Mouse (Mus musculus): ENCODE results near the gene Arid5b.

The Arid5b gene

DNA sequence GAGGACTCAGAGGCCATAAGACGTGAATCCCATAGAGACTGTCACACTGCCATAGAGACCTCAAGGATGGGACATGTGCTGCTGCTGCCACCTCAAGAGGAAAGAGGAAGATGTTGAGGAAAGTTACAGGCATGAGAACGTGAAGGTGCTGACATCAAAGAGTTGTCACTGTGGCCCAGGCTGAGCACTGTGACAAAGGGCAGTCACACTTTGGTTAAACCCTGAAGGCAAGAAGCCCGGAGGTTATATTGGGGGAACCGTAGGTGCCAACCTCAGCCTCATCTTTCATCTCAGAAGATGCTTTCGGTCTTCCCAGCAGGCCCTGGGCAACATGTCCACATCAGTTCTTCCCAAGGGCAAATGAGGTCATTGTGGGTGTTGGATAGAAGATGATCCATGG lies 79.1 kb downstream of the Arid5b start:
- DNase-seq (ENCODE audit: extremely low spot score, low read depth, low spot score), result no peak

DNA sequence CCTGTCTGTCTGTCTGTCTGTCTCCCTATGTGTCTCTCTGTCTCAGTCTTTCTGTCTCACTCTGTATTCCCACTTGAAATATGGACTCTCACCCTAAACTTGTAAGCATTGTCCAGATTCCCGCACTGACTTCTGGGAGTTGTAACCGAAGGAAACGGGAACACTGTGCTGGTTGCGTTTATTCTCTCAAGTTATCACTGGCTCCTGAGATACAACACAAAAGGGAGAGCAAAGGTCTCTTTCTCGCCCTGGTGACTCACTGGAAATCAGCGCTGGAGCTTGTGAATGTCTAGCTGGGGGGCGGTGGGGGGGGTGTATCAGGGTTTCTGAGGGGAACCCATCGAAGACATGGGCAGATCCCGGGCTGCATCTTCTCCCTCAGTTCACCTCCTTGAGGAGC lies 82.2 kb downstream of the Arid5b start:
- DNase-seq (ENCODE audit: extremely low spot score, low read depth, low spot score), result no peak

DNA sequence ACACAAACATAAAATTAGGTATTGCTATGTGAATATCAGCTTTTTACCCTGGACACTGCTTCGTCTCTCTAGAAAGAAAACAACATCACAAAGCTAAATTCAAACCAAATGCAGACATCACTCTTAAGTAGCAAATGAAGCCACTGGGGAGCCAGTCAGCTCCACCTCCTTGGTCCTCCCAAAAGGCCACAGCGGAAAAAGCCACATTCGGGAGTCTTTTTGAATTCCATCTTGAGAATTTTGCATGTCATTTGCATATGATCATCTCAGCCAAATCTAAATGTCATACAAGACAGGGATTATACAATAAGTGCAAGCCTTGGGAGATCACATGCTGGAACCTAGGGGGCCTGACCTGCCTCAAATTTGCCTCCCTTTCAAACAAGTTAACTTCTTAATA lies 85.0 kb downstream of the Arid5b start:
- DNase-seq (ENCODE audit: extremely low spot score, low read depth, low spot score), result no peak

DNA sequence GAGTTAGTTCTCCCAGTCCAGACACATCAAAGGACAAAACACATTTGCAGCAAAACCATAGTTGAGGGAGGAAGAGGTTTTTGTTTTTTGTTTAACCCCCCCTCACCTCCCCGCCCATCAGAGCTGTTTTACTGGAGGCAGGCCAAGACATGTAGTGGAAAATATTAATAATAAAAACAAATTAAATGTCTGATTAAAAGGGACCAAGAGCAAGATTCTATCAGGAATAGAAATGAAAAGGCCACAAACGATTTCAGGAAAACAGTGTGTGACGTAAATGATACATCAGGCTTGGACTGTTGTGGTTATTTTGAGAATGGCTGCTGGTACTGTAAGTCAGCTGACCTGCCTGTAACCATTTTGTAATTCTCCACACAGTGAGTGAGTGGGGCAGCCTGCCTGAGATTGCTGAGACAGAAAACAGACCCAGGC lies 85.7 kb downstream of the Arid5b start:
- DNase-seq (ENCODE audit: extremely low spot score, low read depth, low spot score), result no peak

DNA sequence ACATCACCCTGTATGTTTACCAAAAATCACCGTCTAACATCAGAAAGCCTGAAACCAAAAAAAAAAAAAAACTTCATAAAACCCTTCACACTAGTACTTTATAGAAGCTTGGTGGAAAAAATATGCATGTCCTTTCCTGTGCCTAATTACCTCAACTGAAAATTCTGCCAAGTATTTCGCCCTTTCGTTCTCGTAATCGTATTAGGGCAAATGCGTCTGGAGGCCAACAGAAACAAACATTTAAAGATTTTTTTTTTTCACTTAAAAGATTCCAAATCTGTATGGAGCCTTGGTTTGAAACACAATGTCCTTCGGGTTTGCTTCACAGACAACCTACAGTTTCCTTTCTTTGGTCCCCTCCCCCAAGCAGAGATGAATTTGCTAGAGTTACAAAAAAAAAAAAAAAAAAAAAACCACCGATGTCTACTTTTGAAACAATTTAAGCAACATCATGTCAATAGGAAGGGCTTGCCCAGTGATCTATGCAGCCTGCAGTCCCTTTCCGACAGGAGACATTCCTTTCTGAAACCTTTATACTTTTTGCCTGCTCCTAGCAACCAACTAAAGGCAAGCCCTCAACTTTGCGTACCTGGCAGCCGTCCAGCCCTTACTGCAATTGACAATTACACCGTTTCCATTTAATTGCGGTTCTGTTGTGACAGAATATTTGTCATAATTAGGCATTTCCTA lies 86.7 kb downstream of the Arid5b start:
- no peak for DNase-seq (ENCODE audit: extremely low spot score, low read depth, low spot score)

DNA sequence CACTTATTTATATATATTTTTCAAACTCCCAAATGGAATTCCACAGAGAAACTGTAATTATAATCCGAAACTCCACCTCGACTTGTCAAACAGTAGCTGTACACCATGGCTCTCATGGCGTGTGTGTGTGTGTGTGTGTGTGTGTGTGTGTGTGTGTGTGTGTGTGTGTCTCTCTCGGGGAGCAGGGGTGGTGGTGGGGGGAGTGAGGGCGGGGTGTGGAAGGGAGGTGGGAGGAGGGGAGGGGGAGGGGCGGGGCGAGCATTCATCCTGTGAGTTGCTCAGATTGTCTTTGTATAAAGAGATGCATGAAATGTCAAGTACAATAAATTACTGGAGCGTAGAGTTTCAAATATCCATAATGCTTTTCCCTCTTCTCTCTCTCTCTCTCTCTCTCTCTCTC lies 87.4 kb downstream of the Arid5b start:
- DNase-seq (ENCODE audit: extremely low spot score, low read depth, low spot score), result no peak

DNA sequence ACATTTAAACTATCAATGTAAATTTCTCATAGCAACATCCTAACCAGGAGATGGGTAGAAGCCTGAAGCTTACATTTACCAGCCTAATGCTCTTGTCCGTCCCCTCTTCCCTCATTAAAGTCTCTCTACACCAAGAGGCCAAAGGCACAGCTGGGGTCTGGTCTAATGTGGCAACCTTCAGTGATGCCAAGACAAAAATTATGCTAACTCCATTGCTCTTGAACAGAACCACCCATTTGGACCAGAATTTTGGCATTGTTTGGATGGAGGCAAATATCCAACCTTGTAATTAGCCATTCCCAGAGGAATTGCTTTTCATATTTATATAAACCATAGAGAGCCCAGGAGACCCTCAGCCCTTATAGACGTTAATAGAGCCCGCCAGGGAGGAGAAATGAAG lies 88.7 kb downstream of the Arid5b start:
- no peak for DNase-seq (ENCODE audit: extremely low spot score, low read depth, low spot score)

DNA sequence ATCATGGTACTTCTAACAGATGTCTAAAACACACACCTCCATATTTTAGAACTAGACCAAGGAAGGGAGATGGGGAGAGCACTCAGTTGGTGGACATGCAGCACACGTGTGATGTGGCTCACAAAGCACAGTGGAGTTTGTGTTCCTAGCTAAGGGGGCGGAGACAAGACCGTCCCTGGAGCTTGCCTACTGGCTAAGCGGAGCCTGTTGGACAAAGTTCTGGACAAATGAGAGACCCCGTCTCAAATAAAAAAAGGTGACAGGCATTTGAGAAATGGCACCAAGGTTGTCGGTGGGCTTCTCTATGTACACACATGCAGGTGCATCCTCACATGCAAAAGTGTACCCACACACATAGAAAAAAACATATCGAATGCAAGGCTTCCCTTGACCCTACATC lies 95.4 kb downstream of the Arid5b start:
- DNase-seq (ENCODE audit: extremely low spot score, low read depth, low spot score), result no peak

DNA sequence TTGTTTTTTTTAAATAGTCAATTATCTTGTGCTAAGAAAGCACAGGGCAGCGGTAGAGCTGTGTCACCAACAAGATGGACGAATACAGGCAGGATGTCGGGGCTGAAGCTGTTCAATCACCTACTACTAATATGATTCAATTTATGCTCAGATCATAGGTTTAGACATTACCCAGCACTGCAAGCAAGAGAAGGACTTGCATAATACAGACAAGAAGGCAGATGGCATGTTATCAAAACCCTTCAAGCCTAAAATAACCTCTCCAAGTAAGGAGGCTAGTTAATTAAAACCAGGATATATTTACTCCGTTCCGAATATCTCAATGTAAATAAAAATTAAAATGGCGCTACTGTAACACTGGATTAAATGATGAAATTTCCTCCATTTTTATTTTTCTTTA lies 96.3 kb downstream of the Arid5b start:
- DNase-seq (ENCODE audit: extremely low spot score, low read depth, low spot score), result no peak

DNA sequence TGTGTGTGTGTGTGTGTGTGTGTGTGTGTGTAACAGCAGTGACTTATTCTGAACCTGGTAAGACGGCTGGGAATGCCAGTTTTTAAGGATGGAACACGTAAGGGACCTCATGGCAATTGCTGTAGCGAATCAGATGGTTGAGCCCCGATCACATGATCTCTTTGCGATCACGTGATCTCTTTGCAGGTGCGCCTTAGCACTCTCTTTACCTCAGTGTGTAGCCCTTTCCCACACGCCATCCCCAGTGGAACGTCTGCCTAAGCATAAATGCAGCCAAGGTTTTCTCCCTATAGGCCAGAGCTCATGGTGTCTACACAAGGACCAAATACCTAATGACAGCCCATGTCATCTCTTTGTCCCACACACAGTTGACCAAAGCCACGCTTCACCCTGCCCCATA lies 97.4 kb downstream of the Arid5b start:
- no peak for DNase-seq (ENCODE audit: extremely low spot score, low read depth, low spot score)

DNA sequence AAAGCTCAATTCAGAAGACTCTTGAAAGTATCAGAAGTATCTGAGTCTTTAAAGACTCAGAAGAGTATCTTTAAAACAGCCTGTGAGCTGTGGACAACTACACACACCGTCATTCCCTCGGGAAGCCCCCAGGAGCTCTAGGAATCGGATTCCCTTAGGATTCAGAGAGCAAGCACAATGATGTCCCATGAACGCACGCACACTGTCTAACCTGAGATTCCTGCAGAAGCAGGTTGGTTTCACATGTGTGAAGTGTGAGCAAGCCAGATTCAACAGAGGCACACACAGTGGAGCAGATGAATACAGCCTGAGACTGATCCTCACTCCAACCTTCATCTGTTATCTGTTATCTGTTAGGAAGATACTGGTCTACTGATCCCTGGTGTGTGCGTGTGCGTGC lies 97.8 kb downstream of the Arid5b start:
- DNase-seq (ENCODE audit: extremely low spot score, low read depth, low spot score), result no peak

DNA sequence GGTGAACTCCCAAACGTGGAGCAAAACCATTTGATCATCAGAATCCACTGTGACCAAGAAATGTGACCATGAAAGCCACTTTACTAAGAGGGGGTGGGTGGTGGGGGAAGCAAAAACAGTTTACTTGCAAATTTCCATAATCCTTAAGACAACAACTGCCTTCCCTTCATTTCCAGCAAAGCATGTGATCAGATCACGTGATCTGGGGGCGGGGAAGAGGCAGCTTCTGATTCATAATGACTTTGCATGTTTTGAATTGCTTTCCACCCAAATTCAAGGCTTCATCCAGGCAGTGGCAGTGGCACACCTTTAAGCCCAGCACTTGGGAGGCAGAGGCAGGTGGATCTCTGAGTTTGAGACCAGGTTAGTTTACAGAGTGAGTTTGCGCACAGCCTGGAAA lies 98.4 kb downstream of the Arid5b start:
- DNase-seq (ENCODE audit: extremely low spot score, low read depth, low spot score), result no peak

DNA sequence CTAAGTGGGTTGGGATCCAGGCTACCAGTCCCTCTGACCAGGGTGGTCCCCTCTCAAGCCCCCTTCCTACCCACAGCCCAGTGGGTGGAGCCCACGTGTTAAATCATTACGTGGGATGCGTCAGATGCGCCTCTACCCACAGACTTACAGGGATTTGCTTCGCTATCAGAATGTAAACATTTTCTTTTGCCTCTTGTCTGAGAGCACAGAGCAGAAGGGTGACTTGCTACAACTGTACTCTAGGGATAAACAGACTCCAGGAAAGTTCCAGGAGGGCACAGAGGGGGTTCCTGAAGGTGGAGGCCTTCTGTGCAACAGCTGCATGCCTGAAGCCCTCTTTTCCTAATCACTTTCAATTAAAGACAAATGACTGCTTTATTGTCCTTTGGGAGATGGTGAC lies 98.8 kb downstream of the Arid5b start:
- no peak for DNase-seq (ENCODE audit: extremely low spot score, low read depth, low spot score)

DNA sequence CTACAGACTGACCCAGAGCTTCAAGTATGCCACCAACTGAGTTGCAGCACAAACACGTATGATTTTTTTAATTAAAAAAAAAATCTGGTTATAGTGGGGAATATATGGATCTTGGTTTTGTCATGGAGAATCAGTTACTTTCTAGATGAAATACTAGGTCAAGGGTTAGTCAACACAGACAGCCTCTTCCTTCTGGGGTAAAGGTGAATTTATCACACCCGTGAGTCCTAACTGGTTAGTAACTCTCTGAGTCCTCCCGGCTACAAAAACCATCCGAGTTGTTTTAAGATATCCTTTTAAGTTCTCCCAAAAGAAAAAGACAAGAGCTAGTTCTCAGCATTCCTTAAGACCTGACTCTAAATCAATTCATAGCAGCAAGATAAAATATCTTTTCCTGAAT lies 99.2 kb downstream of the Arid5b start:
- no peak for DNase-seq (ENCODE audit: extremely low spot score, low read depth, low spot score)

DNA sequence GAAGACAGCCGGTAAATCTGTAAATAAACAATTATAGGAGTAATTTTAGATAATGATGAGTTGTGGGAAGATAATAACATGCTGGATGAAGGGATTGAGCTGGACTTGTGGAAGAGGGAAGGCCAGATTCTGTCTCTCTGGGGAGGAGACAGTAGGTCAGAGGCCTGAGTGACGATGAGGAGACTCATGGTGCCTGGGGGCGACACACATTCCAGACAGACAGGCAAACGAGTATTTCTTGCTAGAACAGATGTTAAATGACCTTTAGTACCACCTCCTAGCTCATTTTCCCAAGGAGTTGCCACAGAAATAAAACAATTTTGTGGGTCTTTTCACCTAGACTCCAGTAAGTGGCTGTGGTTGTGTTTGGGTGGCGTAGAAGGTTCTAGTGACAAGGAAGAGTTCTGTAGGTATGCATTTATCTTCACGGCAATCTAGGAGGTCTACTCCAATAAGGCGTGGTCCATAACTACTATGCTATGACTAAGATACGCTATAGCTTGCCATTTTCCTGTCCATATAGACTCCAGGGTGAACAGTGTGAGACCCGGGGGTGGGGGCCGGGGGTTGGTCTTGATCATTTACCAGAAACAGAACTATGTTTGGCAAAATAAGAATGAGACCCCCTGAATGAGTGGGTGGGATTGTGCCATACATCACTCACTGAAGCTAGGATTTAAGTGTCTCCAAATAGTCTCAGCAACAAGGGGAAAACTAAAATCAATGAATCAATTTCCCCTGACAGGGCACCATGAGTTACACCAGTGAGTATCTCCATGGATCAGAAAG lies 100.6 kb downstream of the Arid5b start:
- no peak for DNase-seq (ENCODE audit: extremely low spot score, low read depth, low spot score)

DNA sequence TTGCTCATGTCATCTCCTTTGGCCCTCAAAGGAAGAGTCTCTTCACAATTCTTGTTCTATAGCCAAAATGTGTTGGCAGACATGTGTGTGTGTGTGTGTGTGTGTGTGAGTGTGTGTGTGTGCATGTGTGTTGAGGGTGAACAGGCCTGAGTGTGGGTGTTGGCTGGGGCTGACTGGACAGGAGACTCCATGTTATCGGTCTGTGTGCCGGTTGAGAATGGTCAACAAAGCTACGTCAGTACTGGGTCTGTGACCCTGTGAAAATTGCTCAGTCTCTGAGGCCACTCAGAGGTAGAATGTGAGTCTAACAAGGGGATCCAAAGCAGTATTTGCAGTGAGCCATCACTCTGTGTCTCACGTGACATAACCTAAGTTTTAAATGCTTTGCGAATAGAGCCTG lies 102.7 kb downstream of the Arid5b start:
- DNase-seq (ENCODE audit: extremely low spot score, low read depth, low spot score), result no peak

DNA sequence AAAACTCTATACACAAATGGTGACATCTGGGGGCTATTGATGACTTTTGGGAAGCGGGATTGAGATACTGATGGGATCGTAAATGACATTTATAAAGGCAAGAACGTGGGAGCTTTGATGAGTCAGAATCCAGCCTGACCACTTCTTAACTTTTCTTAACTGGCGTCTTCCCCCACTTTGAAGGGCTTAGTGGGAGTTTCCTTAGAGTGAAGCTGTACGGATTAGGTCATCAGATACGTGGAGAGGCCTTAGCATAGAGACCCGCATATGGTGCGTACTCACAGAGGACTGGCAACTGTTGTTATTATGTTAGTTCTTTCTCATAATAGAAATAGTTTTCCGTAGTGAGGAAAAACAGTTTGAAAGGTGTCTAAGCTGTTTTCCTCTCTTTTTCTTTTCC lies 104.9 kb downstream of the Arid5b start:
- no peak for DNase-seq (ENCODE audit: extremely low spot score, low read depth, low spot score)

DNA sequence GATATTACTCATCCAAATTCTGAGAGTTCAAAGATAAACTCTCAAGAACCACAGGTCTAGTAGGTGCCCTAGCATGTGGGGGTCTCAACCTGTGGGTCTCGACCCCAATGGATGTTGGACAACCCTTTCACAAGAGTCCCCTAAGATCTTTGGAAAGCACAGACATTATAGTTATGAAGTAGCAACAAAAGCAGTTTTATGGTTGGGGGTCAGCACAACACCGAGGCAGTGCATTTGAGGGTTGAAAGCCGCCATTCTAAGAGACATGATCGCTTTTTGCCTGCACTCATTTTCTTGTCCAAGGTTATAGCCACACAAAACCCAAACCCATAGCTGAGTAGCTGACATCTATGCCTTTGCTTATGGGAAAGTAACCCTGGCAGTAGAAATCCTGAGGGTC lies 105.6 kb downstream of the Arid5b start:
- DNase-seq (ENCODE audit: extremely low spot score, low read depth, low spot score), result no peak

DNA sequence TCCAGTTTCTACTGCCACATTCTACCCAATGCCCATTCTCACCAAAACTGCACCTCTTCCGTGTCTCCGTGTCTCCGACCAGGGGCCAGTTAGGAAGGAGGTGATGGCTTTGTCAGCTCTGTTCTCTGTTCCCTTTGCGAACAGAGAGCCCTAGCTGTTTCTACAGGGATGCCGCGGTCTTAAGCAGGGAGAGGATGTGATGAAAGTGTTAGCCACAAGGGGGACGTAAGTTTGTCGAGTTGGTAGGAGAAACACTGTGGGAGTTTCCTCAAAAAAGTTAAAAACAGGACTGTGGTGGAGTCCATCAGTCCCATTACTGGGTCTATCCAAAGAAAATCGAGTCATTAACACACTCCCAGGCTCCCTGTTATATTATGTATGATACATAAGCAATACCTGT lies 106.6 kb downstream of the Arid5b start:
- DNase-seq (ENCODE audit: extremely low spot score, low read depth, low spot score), result no peak

DNA sequence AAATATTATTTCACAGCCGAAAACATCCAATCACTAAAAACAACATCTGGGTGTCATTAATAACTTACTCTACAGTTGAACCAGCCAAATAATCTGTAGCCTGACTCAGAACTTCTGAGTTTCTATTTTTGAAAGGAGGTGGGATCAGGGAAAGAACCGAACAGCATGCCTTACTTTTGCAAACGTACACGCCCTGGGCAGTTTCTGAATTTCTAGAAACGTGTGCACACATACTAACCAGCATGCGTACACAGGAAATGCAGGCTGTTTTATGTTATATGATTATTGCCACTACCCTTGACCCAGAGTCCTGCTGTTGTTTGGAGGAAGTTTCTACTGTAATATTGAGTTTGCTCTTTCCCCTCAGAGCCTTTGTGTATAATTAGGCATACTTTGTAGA lies 109.9 kb downstream of the Arid5b start:
- DNase-seq (ENCODE audit: extremely low spot score, low read depth, low spot score), result no peak

DNA sequence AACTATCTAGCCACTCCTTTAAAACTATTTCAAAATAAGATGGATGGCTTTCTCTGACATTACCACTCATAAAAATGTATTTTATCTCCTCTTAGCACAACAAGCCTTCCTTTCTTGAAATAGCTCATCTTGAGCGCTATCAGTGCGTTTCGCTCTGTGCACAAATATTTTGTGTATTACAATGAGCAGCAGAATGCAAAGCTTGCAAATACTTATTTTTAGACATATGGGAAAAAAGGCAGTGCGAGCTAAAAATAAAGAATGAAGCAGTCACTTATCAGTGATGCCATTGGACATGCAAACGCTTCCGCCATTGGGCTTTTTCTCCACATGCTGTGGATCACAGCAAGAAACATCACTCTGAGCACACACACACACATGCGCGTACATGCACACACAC lies 110.4 kb downstream of the Arid5b start:
- no peak for DNase-seq (ENCODE audit: extremely low spot score, low read depth, low spot score)

DNA sequence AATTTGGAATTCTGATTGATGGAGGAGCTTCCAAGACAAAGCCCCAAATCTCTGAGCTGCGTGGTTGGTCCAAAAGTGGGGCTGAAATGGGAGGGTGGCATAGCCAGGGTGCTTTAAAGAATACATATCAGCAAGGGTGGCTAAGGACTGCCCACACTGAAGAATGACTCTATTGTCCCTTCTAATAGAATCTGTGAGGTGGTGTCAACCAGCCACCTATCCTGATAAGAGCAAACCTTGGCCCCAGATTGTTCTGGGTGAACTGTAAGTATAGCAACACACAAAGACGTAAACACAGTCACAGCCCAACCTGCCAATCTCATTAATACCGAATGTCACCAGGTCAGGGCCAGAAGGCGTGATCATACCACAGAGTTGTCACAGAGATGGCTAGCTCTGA lies 111.4 kb downstream of the Arid5b start:
- DNase-seq (ENCODE audit: extremely low spot score, low read depth, low spot score), result no peak

DNA sequence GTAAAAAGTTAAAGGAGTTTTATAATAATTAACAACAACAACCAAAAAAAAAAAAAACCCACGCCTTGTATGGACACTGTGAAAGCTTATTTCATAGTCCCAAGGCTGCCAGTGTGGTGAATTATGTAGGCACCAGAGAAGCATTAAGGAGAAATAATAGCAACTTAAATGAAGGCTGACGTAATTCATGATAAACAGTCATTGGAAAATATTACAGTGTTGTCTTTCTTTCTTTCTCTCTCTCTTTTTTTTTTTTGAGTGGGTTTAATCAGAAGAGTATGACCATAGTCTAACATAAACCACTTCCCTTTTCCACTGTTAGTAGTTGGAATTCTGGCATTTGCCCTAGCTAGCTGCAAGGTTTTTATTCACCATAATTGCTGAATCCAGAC lies 111.8 kb downstream of the Arid5b start:
- DNase-seq (ENCODE audit: extremely low spot score, low read depth, low spot score), result no peak
